Mouse (Mus musculus): ENCODE measurements around the gene Fam234a. TPM values are rescaled to one million over a fixed set of nuclear protein-coding genes. Genes with fewer than 3 reads are reported as not detected.

Fam234a gene
- total and polyA plus RNA-seq, 3 experiments = 3.6 to 13.3 (median 8.3) TPM

DNA sequence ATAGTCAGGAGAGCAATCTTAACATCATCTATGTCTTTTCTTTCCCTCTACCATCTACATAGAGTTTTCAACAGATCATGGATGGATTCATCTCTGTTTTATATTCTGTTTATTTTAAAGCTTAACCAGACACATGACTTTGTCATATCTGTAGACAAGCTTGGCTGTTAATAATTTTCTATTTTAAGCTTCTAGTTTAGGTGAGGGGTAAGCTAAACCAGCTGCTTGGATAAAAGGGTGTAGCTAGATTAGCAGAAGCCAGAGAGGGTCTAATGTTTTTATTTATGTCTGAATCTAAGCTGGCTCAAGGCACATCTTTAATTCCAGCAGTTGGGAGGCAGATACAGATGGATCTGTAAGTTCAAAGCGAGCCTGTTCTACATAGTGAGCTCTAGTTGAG, 81.3 kb downstream of the Fam234a start:
- Histone ChIP-seq H3K27me3 (replicated peaks) (no peaks in the 10 kb centered on the region), H3K4me1 (ENCODE audit: control insufficient read depth in 1 of 2, insufficient read depth in 2 of 2) (peaks cover 22 to 36% of the 10 kb centered on the region in 2 experiments), H3K36me3 (replicated peaks in 1 of 2; ENCODE audit: control insufficient read depth in 1 of 2, insufficient read depth in 1 of 2, low read length in 1 of 2) (peaks cover 9 to 46% of the 10 kb centered on the region in 2 experiments), H3K27ac (ENCODE audit: insufficient read depth, low read depth) (no peak overlapping the region), H3K4me3 (replicated peaks in 1 of 3; ENCODE audit: low read depth in 2 of 3, low read length in 2 of 3, poor library complexity in 1 of 3) (no peak overlapping the region), H3K9ac (ENCODE audit: insufficient read depth, low read depth) (no peak overlapping the region), H3K9me3 (replicated peaks; ENCODE audit: low read length) (no peaks in the 10 kb centered on the region), H3K79me2 (replicated peaks; ENCODE audit: control insufficient read depth, extremely low read depth, insufficient read depth, poor library complexity, severe bottlenecking) (peaks cover 18% of the 10 kb centered on the region), H3K4me2 (ENCODE audit: insufficient read depth, low read depth, poor library complexity, severe bottlenecking) (no peak overlapping the region)
- in situ Hi-C loops (cut with MboI; ENCODE audit: low pct_ligation_motif_present, low pct_unique_long_range_greater_than_20kb, low sequenced_read_pairs) (no loop called here), dilution Hi-C loops (cut with MboI; ENCODE audit: extremely low pct_ligation_motif_present, extremely low pct_unique_long_range_greater_than_20kb, low sequenced_read_pairs) (no loop called here)
- TF ChIP-seq KAT2A (IDR thresholded peaks at IDR 0.05; ENCODE audit: insufficient replicate concordance, low read length) = no peak
- no peak for TF ChIP-seq ETS1 (conservative IDR thresholded peaks at IDR 0.05; ENCODE audit: low read depth, low read length)
- no peak for TF ChIP-seq RAD21 (IDR thresholded peaks at IDR 0.05; ENCODE audit: low read depth, low read length)
- no peak for TF ChIP-seq CHD1 (IDR thresholded peaks at IDR 0.05; ENCODE audit: low read depth, low read length)
- TF ChIP-seq ZC3H11A (IDR thresholded peaks at IDR 0.05; ENCODE audit: low read depth, low read length) = no peak
- TF ChIP-seq POLR2AphosphoS2 (IDR thresholded peaks at IDR 0.05; ENCODE audit: low read depth, low read length) = no peak
- TF ChIP-seq POLR2A (IDR thresholded peaks at IDR 0.05; ENCODE audit: low read depth, low read length) = no peak
- TF ChIP-seq CTCF (conservative IDR thresholded peaks at IDR 0.05 in 1 of 2, IDR thresholded peaks at IDR 0.05 in 1 of 2; ENCODE audit: low read depth in 2 of 2, low read length in 2 of 2) = no peak
- no peak for TF ChIP-seq USF2 (conservative IDR thresholded peaks at IDR 0.05; ENCODE audit: low read depth, low read length)
- TF ChIP-seq ZMIZ1 (IDR thresholded peaks at IDR 0.05; ENCODE audit: low read depth, low read length) = no peak
- TF ChIP-seq RCOR1 (conservative IDR thresholded peaks at IDR 0.05; ENCODE audit: low read depth, low read length) = no peak
- TF ChIP-seq SMC3 (IDR thresholded peaks at IDR 0.05; ENCODE audit: low read depth, low read length) = no peak
- no peak for TF ChIP-seq JUN (IDR thresholded peaks at IDR 0.05; ENCODE audit: insufficient read depth, low read depth, low read length)
- no peak for TF ChIP-seq SIN3A (IDR thresholded peaks at IDR 0.05; ENCODE audit: low read length)
- TF ChIP-seq IRF4 (IDR thresholded peaks at IDR 0.05; ENCODE audit: low read depth, low read length) = no peak
- no peak for TF ChIP-seq BHLHE40 (IDR thresholded peaks at IDR 0.05; ENCODE audit: low read depth, low read length)
- no peak for DNase-seq (ENCODE audit: extremely low read depth)

Other genes starting within 250 kb of the Fam234a start
- 3.1 and 4.6 TPM in 2 replicates for gene Rab11fip3, start 174.7 kb downstream of the Fam234a start, total RNA-seq (2012; rRNA removed)
- gene Rab11fip3, start 174.7 kb downstream of the Fam234a start, total RNA-seq (2014; rRNA removed) = 3.1 and 3.5 TPM in 2 replicates
- gene Rab11fip3, start 174.7 kb downstream of the Fam234a start, polyA plus RNA-seq (2012; ENCODE audit: insufficient read length, low read depth) = 7.6 and 7.8 TPM in 2 replicates
- 12.9 and 16.8 TPM in 2 replicates for gene Decr2, start 153.9 kb downstream of the Fam234a start, total RNA-seq (2012; rRNA removed)
- gene Decr2, start 153.9 kb downstream of the Fam234a start, total RNA-seq (2014; rRNA removed) = 21.0 TPM in 2 replicates
- gene Decr2, start 153.9 kb downstream of the Fam234a start, polyA plus RNA-seq (2012; ENCODE audit: insufficient read length, low read depth) = 12.6 and 13.1 TPM in 2 replicates
- gene Nme4, start 148.6 kb downstream of the Fam234a start, total RNA-seq (2012; rRNA removed) = 0.47 and 0.55 TPM in 2 replicates
- gene Nme4, start 148.6 kb downstream of the Fam234a start, total RNA-seq (2014; rRNA removed) = 0.46 TPM in 1 of 2 replicates, not detected in the other
- gene Nme4, start 148.6 kb downstream of the Fam234a start, polyA plus RNA-seq (2012; ENCODE audit: insufficient read length, low read depth) = 0.27 and 0.56 TPM in 2 replicates
- 2.3 and 3.6 TPM in 2 replicates for gene Tmem8, start 130.9 kb downstream of the Fam234a start, total RNA-seq (2012; rRNA removed)
- 1.8 and 2.8 TPM in 2 replicates for gene Tmem8, start 130.9 kb downstream of the Fam234a start, total RNA-seq (2014; rRNA removed)
- gene Tmem8, start 130.9 kb downstream of the Fam234a start, polyA plus RNA-seq (2012; ENCODE audit: insufficient read length, low read depth) = 3.9 and 4.6 TPM in 2 replicates
- gene Mrpl28, start 120.7 kb downstream of the Fam234a start, total RNA-seq (2012; rRNA removed) = 157 and 161 TPM in 2 replicates
- 148 and 154 TPM in 2 replicates for gene Mrpl28, start 120.7 kb downstream of the Fam234a start, total RNA-seq (2014; rRNA removed)
- gene Mrpl28, start 120.7 kb downstream of the Fam234a start, polyA plus RNA-seq (2012; ENCODE audit: insufficient read length, low read depth) = 90.5 and 101 TPM in 2 replicates
- gene Axin1, start 105.6 kb downstream of the Fam234a start, total RNA-seq (2012; rRNA removed) = 28.5 and 33.2 TPM in 2 replicates
- 27.8 and 28.5 TPM in 2 replicates for gene Axin1, start 105.6 kb downstream of the Fam234a start, total RNA-seq (2014; rRNA removed)
- 38.8 and 43.4 TPM in 2 replicates for gene Axin1, start 105.6 kb downstream of the Fam234a start, polyA plus RNA-seq (2012; ENCODE audit: insufficient read length, low read depth)
- gene Pdia2, start 45.2 kb downstream of the Fam234a start, total RNA-seq (2012; rRNA removed) = 0.38 and 0.50 TPM in 2 replicates
- not detected in 2 replicates for gene Pdia2, start 45.2 kb downstream of the Fam234a start, total RNA-seq (2014; rRNA removed)
- not detected in 2 replicates for gene Pdia2, start 45.2 kb downstream of the Fam234a start, polyA plus RNA-seq (2012; ENCODE audit: insufficient read length, low read depth)
- 1.8 and 8.1 TPM in 2 replicates for gene Rgs11, start 41.3 kb downstream of the Fam234a start, total RNA-seq (2012; rRNA removed)
- gene Rgs11, start 41.3 kb downstream of the Fam234a start, total RNA-seq (2014; rRNA removed) = 0.28 and 0.40 TPM in 2 replicates
- 0.13 TPM in 1 of 2 replicates, not detected in the other for gene Rgs11, start 41.3 kb downstream of the Fam234a start, polyA plus RNA-seq (2012; ENCODE audit: insufficient read length, low read depth)
- gene Arhgdig, start 36.5 kb downstream of the Fam234a start, total RNA-seq (2012; rRNA removed) = 10.1 and 10.3 TPM in 2 replicates
- gene Arhgdig, start 36.5 kb downstream of the Fam234a start, total RNA-seq (2014; rRNA removed) = 0.24 TPM in 1 of 2 replicates, not detected in the other
- gene Arhgdig, start 36.5 kb downstream of the Fam234a start, polyA plus RNA-seq (2012; ENCODE audit: insufficient read length, low read depth) = 0.60 and 1.6 TPM in 2 replicates
- 46.1 and 63.0 TPM in 2 replicates for gene Luc7l, start 8.7 kb upstream of the Fam234a start, total RNA-seq (2012; rRNA removed)
- gene Luc7l, start 8.7 kb upstream of the Fam234a start, total RNA-seq (2014; rRNA removed) = 70.2 and 75.9 TPM in 2 replicates
- 68.6 and 76.0 TPM in 2 replicates for gene Luc7l, start 8.7 kb upstream of the Fam234a start, polyA plus RNA-seq (2012; ENCODE audit: insufficient read length, low read depth)
- 0.17 and 0.25 TPM in 2 replicates for gene Neurl1b, start 170.6 kb upstream of the Fam234a start, total RNA-seq (2012; rRNA removed)
- not detected in 2 replicates for gene Neurl1b, start 170.6 kb upstream of the Fam234a start, total RNA-seq (2014; rRNA removed)
- not detected in 2 replicates for gene Neurl1b, start 170.6 kb upstream of the Fam234a start, polyA plus RNA-seq (2012; ENCODE audit: insufficient read length, low read depth)

Data from CH12.LX (cell line).